Mouse (Mus musculus) central nervous system, embryonic 11.5 days (tissue): ENCODE measurements around the gene Zcwpw1. TPM values are rescaled to one million over a fixed set of nuclear protein-coding genes. Genes with fewer than 3 reads are reported as not detected.

Experiments
- polyA plus RNA-seq: library from polyadenylated mRNA; depleted of rRNA; stranded (reverse); fragments of >200 nt; gene quantifications from 2 replicates; pipeline ENCODE4 v1.2.3, GENCODE M21; 2012; rRNA removed

Gene Zcwpw1
- polyA plus RNA-seq, result 18.1 and 26.0 TPM in 2 replicates

GRCm38 (mm10) chr5:137787151-137787928, at the start of gene Zcwpw1, which contains the start of gene Mepce:
Zcwpw1 (plus strand) TSS chr5:137787798.
Mepce (minus strand) TSS chr5:137787655.

DNA sequence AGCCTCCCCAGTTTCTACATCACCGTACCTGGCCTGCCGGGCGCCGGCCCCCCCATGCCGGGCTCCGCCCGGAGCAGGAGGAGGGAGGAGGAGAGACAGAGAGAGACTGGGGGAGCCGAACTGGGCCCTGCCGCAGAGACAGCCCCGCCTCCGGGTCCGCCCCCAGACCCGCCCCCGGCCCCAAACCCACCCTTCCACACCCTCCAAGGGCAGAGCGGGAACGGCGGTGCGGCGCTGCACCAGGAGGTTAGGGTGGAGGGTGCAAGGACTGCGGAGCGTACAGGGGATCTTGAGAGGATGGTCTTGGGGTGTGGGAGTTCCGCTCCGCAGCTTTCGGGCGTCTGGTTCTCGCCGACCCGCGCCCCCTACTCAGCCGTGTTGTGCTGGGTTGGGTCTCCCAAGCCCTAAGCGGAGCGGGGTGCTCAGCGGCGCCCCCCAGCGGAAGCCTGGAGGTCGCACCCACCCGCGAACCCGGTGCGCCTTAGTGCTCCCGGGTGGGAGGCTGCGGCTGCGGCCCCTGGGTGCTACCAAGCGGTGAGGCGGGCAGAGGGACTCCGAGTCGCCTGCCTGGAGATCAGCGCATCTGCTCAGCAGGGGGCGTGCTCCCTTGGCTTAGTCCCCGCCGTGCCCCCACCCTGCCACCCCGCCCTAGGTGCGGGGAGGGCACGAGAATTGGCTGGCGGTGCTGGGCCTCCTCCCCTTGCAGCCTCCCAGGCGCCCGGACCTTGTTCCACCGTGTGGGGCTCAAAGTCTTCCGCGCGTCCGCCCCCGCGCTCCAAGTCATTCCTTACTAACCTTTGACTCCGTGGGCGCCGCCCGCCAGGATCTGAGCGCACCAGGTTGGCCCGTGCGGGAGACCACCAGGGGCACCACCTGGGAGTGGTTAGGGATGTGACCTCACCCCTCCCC, 46.3 kb upstream of the Zcwpw1 start, which contains the start of gene Nyap1:
Nyap1 (minus strand) TSS at position 585 of the 909 bp plus-strand sequence.

DNA sequence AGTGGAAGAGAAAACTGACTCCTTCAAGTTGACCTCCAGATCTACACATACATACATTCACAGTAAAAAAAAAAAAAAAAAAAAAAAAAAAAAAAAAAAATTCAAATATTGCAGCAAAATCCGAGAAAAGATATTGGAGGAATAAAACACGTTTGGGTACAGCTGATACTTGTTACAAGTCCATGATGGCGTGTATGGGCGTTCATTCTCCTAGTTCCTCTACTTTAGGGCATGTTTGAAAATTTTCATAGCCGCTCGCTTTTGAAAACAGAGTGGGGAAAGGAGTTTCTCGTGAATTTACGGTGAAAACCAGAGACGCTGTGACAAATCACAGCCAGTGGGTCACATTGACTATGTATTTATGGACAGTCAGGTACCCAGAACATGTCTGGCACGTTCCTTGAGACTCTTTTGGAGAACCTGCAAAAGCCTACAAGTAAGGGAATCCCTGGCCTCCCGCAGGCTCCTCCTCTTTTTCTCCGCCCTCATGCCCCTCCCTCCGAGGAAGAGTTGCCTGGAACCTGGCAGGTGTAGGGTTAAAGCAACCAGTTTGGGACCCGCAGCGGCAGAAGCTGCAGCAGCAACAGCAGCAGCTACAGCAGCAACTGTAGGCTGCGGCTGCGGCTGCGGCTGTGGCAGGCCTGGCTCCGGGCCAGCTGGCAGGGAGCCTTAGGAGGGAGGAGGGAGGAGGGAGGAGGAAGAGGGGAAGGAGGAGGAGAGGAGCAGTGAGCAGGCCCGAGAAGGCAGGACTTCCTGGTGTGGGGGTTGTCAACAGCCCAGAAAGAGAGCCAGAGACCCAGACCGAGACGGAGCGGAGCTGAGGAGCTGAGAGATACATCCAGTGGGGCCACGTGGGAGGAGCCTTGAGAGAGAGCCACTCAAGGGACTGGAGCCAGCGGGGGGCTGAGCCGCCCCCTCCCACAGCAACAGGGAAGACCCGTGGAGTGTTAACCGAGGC, 42.1 kb upstream of the Zcwpw1 start, which contains the start of gene Tsc22d4:
Tsc22d4 (plus strand) TSS at position 517 of the 958 bp plus-strand sequence.

GRCm38 (mm10) chr5:137778635-137779034, 9.0 kb upstream of the Zcwpw1 start, which contains the start of gene Ppp1r35:
Ppp1r35 (plus strand) TSS chr5:137778849.

DNA sequence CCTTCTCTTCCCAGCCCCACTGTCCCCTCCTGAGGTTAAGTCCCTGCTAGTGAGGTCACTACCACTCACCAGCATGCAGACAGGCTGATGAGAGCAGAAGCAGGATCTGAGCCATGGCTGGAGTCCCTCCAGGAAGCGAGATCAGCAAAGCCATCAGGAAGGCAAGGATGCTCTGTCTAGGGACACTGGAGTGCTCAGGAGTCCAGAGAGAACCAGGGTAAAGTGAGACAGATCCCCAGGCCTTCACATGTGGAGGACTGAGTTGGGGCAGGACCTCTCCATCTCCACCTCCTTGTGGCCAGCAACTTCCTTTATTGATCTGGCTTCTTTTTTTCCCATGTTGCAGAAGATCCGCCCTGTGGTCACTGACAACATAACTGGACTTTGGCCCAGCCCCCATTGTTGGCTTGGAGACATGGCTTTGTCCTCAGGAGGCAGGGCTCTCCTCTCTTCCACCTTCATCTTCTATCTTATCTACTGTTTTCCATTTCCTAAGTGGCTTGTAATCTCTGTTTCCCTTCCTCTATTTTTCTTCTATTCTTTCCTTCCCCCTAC, 48.4 kb downstream of the Zcwpw1 start, which contains the start of gene Pilra:
Pilra (minus strand) TSS at position 316 of the 555 bp plus-strand sequence.

GRCm38 (mm10) chr5:137857960-137858710, 70.5 kb downstream of the Zcwpw1 start, which contains the start of gene Pilrb1:
Pilrb1 (minus strand) TSS chr5:137858106.

DNA sequence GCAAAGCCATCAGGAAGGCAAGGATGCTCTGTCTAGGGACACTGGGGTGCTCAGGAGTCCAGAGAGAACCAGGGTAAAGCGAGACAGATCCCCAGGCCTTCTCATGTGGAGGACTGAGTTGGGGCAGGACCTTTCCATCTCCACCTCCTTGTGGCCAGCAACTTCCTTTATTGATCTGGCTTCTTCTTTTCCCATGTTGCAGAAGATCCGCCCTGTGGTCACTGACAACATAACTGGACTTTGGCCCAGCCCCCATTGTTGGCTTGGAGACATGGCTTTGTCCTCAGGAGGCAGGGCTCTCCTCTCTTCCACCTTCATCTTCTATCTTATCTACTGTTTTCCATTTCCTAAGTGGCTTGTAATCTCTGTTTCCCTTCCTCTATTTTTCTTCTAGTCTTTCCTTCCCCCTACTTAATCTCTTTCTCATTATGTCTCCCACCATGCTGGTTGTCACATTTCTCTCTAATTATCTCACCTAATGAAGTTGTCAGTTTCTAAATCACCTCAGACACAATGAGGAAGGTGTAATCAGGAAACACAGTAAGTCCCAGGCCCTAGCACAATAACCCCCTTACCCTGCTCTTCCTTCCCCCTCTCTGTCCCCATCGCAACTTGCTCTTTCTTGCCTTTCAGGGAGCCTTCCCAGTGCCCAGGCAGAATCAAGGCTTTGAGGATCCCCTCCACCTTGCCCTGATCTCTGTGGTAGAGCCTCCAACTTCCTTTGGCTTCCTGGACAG, 84.2 kb downstream of the Zcwpw1 start, which contains the start of gene Pilrb2:
Pilrb2 (minus strand) TSS at position 172 of the 737 bp plus-strand sequence.

Other genes with a start within 250 kb of the Zcwpw1 start
- 35.3 and 37.2 TPM in 2 replicates for gene Actl6b, start 234.3 kb upstream of the Zcwpw1 start, polyA plus RNA-seq
- gene Tfr2, start 218.0 kb upstream of the Zcwpw1 start, polyA plus RNA-seq, result 4.9 and 5.7 TPM in 2 replicates
- 31.8 and 36.3 TPM in 2 replicates for gene Mospd3, start 186.7 kb upstream of the Zcwpw1 start, polyA plus RNA-seq
- gene Pcolce, start 174.0 kb upstream of the Zcwpw1 start, polyA plus RNA-seq, result 56.3 and 103 TPM in 2 replicates
- 0.35 and 0.37 TPM in 2 replicates for gene Fbxo24, start 158.8 kb upstream of the Zcwpw1 start, polyA plus RNA-seq
- 24.1 and 30.8 TPM in 2 replicates for gene Lrch4, start 158.7 kb upstream of the Zcwpw1 start, polyA plus RNA-seq
- gene Gm20605, start 158.6 kb upstream of the Zcwpw1 start, polyA plus RNA-seq, result 16.3 and 21.2 TPM in 2 replicates
- gene Sap25, start 146.5 kb upstream of the Zcwpw1 start, polyA plus RNA-seq, result 29.4 and 31.0 TPM in 2 replicates
- 0.11 and 0.15 TPM in 2 replicates for gene Irs3, start 142.1 kb upstream of the Zcwpw1 start, polyA plus RNA-seq
- gene Agfg2, start 103.1 kb upstream of the Zcwpw1 start, polyA plus RNA-seq, result 17.6 and 35.0 TPM in 2 replicates
- gene Nyap1, start 46.2 kb upstream of the Zcwpw1 start, polyA plus RNA-seq, result 40.0 and 67.1 TPM in 2 replicates
- 35.3 and 42.8 TPM in 2 replicates for gene Tsc22d4, start 42.1 kb upstream of the Zcwpw1 start, polyA plus RNA-seq
- gene Ppp1r35, start 8.9 kb upstream of the Zcwpw1 start, polyA plus RNA-seq, result 45.8 and 159 TPM in 2 replicates
- 35.3 and 36.9 TPM in 2 replicates for gene Mepce, start 143 bp upstream of the Zcwpw1 start, polyA plus RNA-seq
- 0.27 and 0.35 TPM in 2 replicates for gene Pilra, start 48.5 kb downstream of the Zcwpw1 start, polyA plus RNA-seq
- gene Pilrb1, start 70.3 kb downstream of the Zcwpw1 start, polyA plus RNA-seq, result 0.02 and 0.12 TPM in 2 replicates
- 0.09 and 0.24 TPM in 2 replicates for gene Pilrb2, start 84.0 kb downstream of the Zcwpw1 start, polyA plus RNA-seq
- 0.02 and 0.08 TPM in 2 replicates for gene Cyp3a13, start 133.8 kb downstream of the Zcwpw1 start, polyA plus RNA-seq
- 0.10 and 0.37 TPM in 2 replicates for gene Gjc3, start 175.3 kb downstream of the Zcwpw1 start, polyA plus RNA-seq
- gene Azgp1, start 193.7 kb downstream of the Zcwpw1 start, polyA plus RNA-seq, result not detected in 2 replicates
- not detected in 2 replicates for gene Smok3a, start 233.5 kb downstream of the Zcwpw1 start, polyA plus RNA-seq
- not detected in 2 replicates for gene Smok3b, start 233.6 kb downstream of the Zcwpw1 start, polyA plus RNA-seq